Mouse (Mus musculus): ENCODE data around the gene Hoxd10. TPM values are rescaled to one million over a fixed set of nuclear protein-coding genes. Genes with fewer than 3 reads are reported as not detected.

Gene Hoxd10
- polyA plus RNA-seq, 1 experiment from 2014 or later = not detected

GRCm38 (mm10) chr2:74687698-74688555 lies 3.8 kb upstream of the Hoxd10 start:
- H3K27me3 ChIP-seq (ENCODE audit: insufficient read depth, low read length) = peaks cover 97% of the 10 kb centered on the region
- TF ChIP-seq CTCF (IDR thresholded peaks at IDR 0.05; ENCODE audit: low read depth) = no peak

GRCm38 (mm10) chr2:74688795-74689573 lies 2.7 kb upstream of the Hoxd10 start:
- no peak for TF ChIP-seq CTCF (IDR thresholded peaks at IDR 0.05; ENCODE audit: low read depth)
- Histone ChIP-seq H3K4me1 (ENCODE audit: insufficient read depth) (no peaks in the 10 kb centered on the region), H3K27me3 (ENCODE audit: insufficient read depth, low read length) (peaks cover 97% of the 10 kb centered on the region), H3K4me3 (ENCODE audit: low read depth, low read length) (no peak overlapping the region), H3K4me2 (no peak overlapping the region), H3K9ac (no peak overlapping the region), H3K27ac (ENCODE audit: low read depth) (no peak overlapping the region), H3K9me3 (ENCODE audit: low read depth, low read length) (no peaks in the 10 kb centered on the region), H3K36me3 (ENCODE audit: insufficient read depth) (no peaks in the 10 kb centered on the region)
- WGBS = 2% methylated on average over 12 of the region's 12 CpGs
- no peak for DNase-seq
- ATAC-seq (ENCODE audit: insufficient read depth) = no peak

More at GRCm38 (mm10) chr2:74687698-74688555, 3.8 kb upstream of the Hoxd10 start:
- ATAC-seq (ENCODE audit: insufficient read depth) (no peak), DNase-seq (no peak)
- Histone ChIP-seq H3K4me2 (no peak overlapping the region), H3K27ac (ENCODE audit: low read depth) (no peak overlapping the region), H3K4me3 (ENCODE audit: low read depth, low read length) (no peak overlapping the region; the same call in 1 of the 2 replicates), H3K36me3 (ENCODE audit: insufficient read depth) (no peaks in the 10 kb centered on the region), H3K9me3 (ENCODE audit: low read depth, low read length) (no peaks in the 10 kb centered on the region), H3K4me1 (ENCODE audit: insufficient read depth) (no peaks in the 10 kb centered on the region), H3K9ac (no peak overlapping the region)
- WGBS = 1% methylated on average over 31 of the region's 31 CpGs

- H3K4me1 ChIP-seq (ENCODE audit: insufficient read depth) = no peaks in the 10 kb centered on the region
- ATAC-seq (ENCODE audit: insufficient read depth) (no peak), DNase-seq (no peak)
- H3K9ac ChIP-seq = no peak overlapping the region
- H3K4me3 ChIP-seq (ENCODE audit: low read depth, low read length) = no peak overlapping the region
- H3K27me3 ChIP-seq (ENCODE audit: insufficient read depth, low read length) = peaks cover 97% of the 10 kb centered on the region
- no peak overlapping the region for H3K27ac ChIP-seq (ENCODE audit: low read depth)
- TF ChIP-seq CTCF (IDR thresholded peaks at IDR 0.05; ENCODE audit: low read depth) = no peak
- no peak overlapping the region for H3K4me2 ChIP-seq
- no peaks in the 10 kb centered on the region for H3K9me3 ChIP-seq (ENCODE audit: low read depth, low read length)
- 2% methylated on average over 24 of the region's 24 CpGs for WGBS
- no peaks in the 10 kb centered on the region for H3K36me3 ChIP-seq (ENCODE audit: insufficient read depth)
Measured at GRCm38 (mm10) chr2:74689574-74690337, 2.0 kb upstream of the Hoxd10 start.

GRCm38 (mm10) chr2:74690338-74690716 lies 1.4 kb upstream of the Hoxd10 start:
- H3K27ac ChIP-seq (ENCODE audit: low read depth) = no peak overlapping the region
- H3K9me3 ChIP-seq (ENCODE audit: low read depth, low read length) = no peaks in the 10 kb centered on the region
- H3K36me3 ChIP-seq (ENCODE audit: insufficient read depth) = no peaks in the 10 kb centered on the region
- ATAC-seq (ENCODE audit: insufficient read depth) = no peak
- no peak for TF ChIP-seq CTCF (IDR thresholded peaks at IDR 0.05; ENCODE audit: low read depth)
- H3K4me3 ChIP-seq (ENCODE audit: low read depth, low read length) = no peak overlapping the region
- no peak overlapping the region for H3K4me2 ChIP-seq
- no peak for DNase-seq
- no peak overlapping the region for H3K9ac ChIP-seq
- no peaks in the 10 kb centered on the region for H3K4me1 ChIP-seq (ENCODE audit: insufficient read depth)
- peaks cover 97% of the 10 kb centered on the region for H3K27me3 ChIP-seq (ENCODE audit: insufficient read depth, low read length)
- 8% methylated on average over 8 of the region's 8 CpGs for WGBS

GRCm38 (mm10) chr2:74691995-74692807 lies 477 bp downstream of the Hoxd10 start:
- Histone ChIP-seq H3K4me1 (ENCODE audit: insufficient read depth) (no peaks in the 10 kb centered on the region), H3K4me3 (ENCODE audit: low read depth, low read length) (peak overlapping the region; percentile 9; the same call in 1 of the 2 replicates), H3K4me2 (peak overlapping the region; percentile 10), H3K9ac (no peak overlapping the region), H3K36me3 (ENCODE audit: insufficient read depth) (no peaks in the 10 kb centered on the region), H3K27me3 (ENCODE audit: insufficient read depth, low read length) (peaks cover 99% of the 10 kb centered on the region), H3K27ac (ENCODE audit: low read depth) (no peak overlapping the region), H3K9me3 (ENCODE audit: low read depth, low read length) (no peaks in the 10 kb centered on the region)
- 4% methylated on average over 35 of the region's 35 CpGs for WGBS
- TF ChIP-seq CTCF (IDR thresholded peaks at IDR 0.05; ENCODE audit: low read depth) = no peak
- DNase-seq (no peak), ATAC-seq (ENCODE audit: insufficient read depth) (no peak; the same call in 1 of the 2 replicates)

- Histone ChIP-seq H3K36me3 (ENCODE audit: insufficient read depth) (no peaks in the 10 kb centered on the region), H3K9ac (no peak overlapping the region), H3K4me2 (no peak overlapping the region; the same call in 1 of the 2 replicates), H3K9me3 (ENCODE audit: low read depth, low read length) (no peaks in the 10 kb centered on the region), H3K4me3 (ENCODE audit: low read depth, low read length) (peak overlapping the region; percentile 9; the same call in 1 of the 2 replicates), H3K27ac (ENCODE audit: low read depth) (no peak overlapping the region), H3K27me3 (ENCODE audit: insufficient read depth, low read length) (peaks cover 99% of the 10 kb centered on the region), H3K4me1 (ENCODE audit: insufficient read depth) (no peaks in the 10 kb centered on the region)
- TF ChIP-seq CTCF (IDR thresholded peaks at IDR 0.05; ENCODE audit: low read depth) = no peak
- DNase-seq = no peak
- ATAC-seq (ENCODE audit: insufficient read depth) = no peak
- 2% methylated on average over 20 of the region's 20 CpGs for WGBS
Measured at GRCm38 (mm10) chr2:74692808-74693431, 1.2 kb downstream of the Hoxd10 start.

Data from lung, embryonic 14.5 days (tissue).